Mouse (Mus musculus) cortical plate, adult 2 months (tissue): Measurements from ENCODE around the gene Gjd2. TPM values are rescaled to one million over a fixed set of nuclear protein-coding genes. Genes with fewer than 3 reads are reported as not detected.

ENCODE experiments used
- H3K27ac ChIP-seq: fragments of 200-500 bp; 2 replicates; pipeline ENCODE4 v1.5.1; 2012; ENCODE audit warnings: low read length, control low read depth, inconsistent platforms; ENCODE audit not compliant: insufficient read depth
- H3K4me1 ChIP-seq: fragments of 200-500 bp; 2 replicates; pipeline ENCODE4 v1.6.1; 2011; ENCODE audit warnings: low read length; ENCODE audit not compliant: control insufficient read depth, insufficient read depth
- H3K4me3 ChIP-seq: fragments of 200-500 bp; 2 replicates; pipeline ENCODE4 v1.5.1; 2011; ENCODE audit warnings: mild to moderate bottlenecking, low read length, control low read depth; ENCODE audit not compliant: insufficient read depth
- CTCF ChIP-seq: fragments of 200-500 bp; IDR thresholded peaks from 2 replicates; pipeline ENCODE4 v1.5.1; 2011; ENCODE audit warnings: mild to moderate bottlenecking, control low read depth, low read length; ENCODE audit not compliant: insufficient read depth; ENCODE audit errors: extremely low read depth
- POLR2A ChIP-seq: fragments of 200-500 bp; IDR thresholded peaks from 2 replicates; pipeline ENCODE4 v1.6.1; 2011; ENCODE audit warnings: mild to moderate bottlenecking, low read length, control low read depth; ENCODE audit not compliant: insufficient read depth; ENCODE audit errors: extremely low read depth
- polyA plus RNA-seq: library from polyadenylated mRNA; depleted of rRNA; stranded (reverse); fragments of >200 nt; gene quantifications from 2 replicates; pipeline ENCODE4 v1.2.3, GENCODE M21; 2012

Gjd2 gene
- polyA plus RNA-seq, 1 experiment: 4.6 TPM

DNA sequence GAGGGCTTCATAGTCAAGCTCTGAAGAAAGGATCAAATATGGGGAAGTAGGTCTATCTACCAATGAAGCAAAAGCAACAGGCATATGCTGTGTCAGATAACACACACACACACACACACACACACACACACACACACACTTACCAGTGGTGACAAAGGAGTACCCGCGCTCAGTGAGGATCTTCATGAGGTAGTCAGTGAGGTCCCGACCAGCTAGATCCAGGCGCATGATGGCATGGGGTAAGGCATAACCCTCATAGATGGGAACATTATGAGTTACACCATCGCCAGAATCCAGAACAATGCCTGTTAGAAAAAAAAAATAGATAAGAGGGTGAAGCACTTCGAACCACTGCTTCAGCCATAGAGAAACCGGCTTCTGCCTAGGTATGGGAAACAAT lies 36.0 kb upstream of the Gjd2 start:
- TF ChIP-seq CTCF (no peak), POLR2A (no peak)
- Histone ChIP-seq H3K4me3 (no peak overlapping the region), H3K4me1 (no peaks in the 10 kb centered on the region), H3K27ac (no peak overlapping the region)

DNA sequence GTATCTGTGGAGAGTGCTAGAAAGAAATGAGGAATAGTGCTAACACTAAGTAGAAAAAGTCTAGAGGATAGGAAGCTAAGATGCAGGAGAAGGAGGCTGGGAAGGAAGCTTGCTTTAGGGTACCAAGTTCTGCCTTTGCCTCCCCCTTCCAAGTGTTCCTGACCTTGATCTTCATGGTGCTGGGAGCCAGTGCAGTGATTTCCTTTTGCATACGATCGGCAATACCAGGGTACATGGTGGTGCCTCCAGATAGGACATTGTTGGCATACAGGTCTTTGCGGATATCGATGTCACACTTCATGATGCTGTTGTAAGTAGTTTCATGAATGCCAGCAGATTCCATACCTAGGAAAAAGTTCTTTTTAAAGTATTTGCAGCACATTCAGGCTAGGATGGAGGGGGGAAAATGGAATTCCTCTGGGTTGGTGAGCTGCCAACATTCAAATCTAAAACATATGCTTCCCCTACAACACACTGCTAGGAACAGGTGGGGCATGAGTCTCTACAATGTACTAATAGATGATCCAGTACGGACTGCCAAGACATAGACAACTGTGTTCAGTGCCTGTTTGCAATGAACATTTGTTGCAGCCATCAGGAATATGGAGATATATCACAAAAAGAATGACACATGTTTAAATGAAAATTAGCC lies 34.7 kb upstream of the Gjd2 start:
- H3K4me3 ChIP-seq: no peak overlapping the region
- H3K4me1 ChIP-seq: no peaks in the 10 kb centered on the region
- TF ChIP-seq CTCF: no peak
- TF ChIP-seq POLR2A: no peak
- no peak overlapping the region for H3K27ac ChIP-seq

DNA sequence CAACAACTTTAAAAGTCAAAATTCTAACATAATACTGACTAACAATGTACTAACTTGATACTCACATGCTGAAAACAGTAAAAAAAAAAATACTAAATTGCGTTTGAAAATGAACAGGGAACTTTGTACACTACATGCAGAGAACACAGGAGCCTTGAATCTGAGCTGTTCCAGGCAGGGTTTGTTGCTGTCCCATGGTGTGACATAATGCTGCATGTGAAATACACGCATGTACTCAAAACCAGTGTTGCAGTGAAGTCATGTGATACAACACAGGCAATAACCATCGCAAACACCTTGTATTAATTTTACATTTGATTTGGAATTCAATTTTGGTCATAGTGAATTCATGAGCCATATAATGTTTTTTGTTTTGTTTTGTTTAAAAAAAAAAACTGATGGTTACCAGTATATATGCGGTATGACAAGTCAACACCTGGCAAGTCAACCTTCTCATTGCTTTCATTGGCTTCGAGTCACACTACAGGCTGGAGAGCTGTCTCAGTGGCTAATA lies 32.8 kb upstream of the Gjd2 start:
- Histone ChIP-seq H3K27ac (no peak overlapping the region), H3K4me1 (no peaks in the 10 kb centered on the region), H3K4me3 (no peak overlapping the region)
- no peak for TF ChIP-seq CTCF
- TF ChIP-seq POLR2A: no peak

DNA sequence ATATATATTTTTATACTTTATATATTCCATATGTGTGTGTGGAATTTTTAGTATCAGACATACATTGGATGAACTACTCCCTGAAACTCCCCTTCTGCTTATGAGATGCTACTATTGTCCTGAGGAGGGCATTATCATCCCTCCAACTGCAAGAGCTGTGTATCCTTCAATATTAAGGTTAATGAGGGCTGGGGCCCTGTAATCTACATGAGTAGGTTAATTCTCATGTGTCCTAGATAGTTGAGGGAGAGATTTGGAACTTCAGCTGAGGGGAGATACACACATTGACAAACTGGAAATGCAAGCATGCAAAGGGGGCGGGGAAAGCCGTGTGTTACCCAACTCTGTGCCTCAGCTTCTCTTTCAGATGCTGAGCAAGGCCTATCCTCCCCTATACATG lies 24.5 kb upstream of the Gjd2 start:
- H3K27ac ChIP-seq: no peak overlapping the region
- TF ChIP-seq CTCF (no peak), POLR2A (no peak)
- H3K4me3 ChIP-seq: no peak overlapping the region
- H3K4me1 ChIP-seq: no peaks in the 10 kb centered on the region

DNA sequence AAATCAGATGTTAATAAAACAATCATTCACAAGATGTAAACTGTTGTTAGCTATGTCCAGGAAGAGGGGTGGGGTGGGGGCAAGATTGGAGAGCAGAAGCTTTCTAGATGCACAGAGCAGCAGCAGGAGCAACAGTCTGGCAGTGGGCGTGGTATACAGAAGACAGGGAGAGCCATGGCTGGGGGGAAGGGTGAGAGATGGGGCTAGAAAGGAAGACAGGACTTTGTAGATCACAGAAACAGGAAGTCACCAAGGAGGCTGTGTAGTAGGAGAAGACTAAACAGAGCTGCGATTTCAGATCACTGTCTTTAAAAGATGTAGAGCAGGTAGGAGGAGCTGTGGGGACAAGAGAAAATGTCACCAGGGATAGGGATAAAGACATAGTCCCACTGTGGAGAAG lies 18.8 kb upstream of the Gjd2 start:
- Histone ChIP-seq H3K4me1 (no peaks in the 10 kb centered on the region), H3K4me3 (no peak overlapping the region), H3K27ac (no peak overlapping the region)
- no peak for TF ChIP-seq POLR2A
- no peak for TF ChIP-seq CTCF

DNA sequence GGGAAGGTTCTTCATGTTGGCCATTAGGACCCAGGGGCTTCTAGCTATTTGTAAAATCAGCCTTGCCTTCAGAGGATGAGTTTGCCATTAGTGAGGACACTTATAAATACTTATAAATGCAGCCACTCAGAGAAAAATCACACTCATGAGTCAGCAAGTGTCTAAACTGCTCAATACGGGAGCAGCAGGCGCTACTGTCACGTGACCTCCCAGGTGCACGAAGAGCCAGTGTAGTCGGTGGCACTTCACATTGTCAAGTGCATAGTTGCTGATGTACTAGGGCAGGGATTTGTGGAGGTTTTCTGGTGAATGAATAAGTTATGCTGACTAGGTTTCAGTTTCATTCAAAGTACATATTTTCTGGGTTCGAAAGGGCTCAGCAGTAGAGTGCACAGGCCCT lies 10.0 kb upstream of the Gjd2 start:
- no peak overlapping the region for H3K4me3 ChIP-seq
- no peak for TF ChIP-seq CTCF
- TF ChIP-seq POLR2A: no peak
- no peaks in the 10 kb centered on the region for H3K4me1 ChIP-seq
- no peak overlapping the region for H3K27ac ChIP-seq

DNA sequence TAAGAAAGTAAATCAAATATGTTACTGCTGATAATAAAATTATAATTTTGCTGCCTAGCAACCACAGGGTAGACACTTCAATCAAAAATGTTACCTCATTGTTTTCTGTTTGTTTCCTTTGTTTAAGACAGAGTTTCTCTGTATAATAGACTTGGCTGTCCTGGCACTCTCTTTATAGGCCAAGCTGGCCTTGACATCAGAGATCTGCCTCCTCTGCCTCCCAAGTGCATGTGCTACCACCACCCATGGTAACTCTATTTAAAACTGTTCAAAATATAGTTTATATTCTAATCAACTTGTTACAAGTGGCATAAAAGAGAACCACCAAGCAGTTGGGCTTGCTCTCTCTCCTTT lies 6.8 kb upstream of the Gjd2 start:
- Histone ChIP-seq H3K4me1 (no peaks in the 10 kb centered on the region), H3K4me3 (no peak overlapping the region), H3K27ac (no peak overlapping the region)
- TF ChIP-seq CTCF: no peak

DNA sequence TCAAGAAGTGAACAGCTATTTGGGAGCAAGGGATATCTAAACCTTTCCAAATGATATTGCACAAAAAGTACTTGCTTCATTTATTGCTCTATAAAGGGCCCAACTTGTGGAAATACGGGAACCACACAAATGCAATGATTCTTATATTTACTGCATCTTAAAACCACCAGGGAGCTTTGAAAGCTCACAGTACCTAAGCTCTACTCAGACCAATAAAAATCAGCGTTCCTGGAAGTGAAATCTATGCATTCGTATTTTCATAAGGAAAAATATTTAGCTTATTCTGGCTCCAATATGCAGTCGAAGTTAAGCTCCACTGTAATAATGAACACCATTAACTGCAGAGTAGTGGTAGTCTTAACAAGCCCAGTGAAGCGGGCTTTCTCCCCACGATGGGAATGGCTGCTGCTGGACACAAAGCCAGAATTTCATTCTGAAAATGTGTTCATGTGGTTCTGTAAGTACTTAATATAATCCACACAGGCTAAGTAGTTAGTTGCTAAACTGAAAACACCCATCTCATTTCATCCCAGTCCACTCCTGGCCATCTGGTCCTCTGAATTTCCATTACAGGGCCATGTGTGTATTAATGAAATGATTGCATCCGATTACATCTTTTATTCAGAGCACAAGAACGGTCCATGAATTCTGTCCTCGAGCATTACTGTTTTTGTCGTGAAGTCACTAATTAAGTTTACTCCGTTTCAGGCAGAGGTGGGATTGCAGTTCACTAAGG lies 6.2 kb upstream of the Gjd2 start:
- no peak overlapping the region for H3K4me3 ChIP-seq
- H3K27ac ChIP-seq: no peak overlapping the region
- H3K4me1 ChIP-seq: no peaks in the 10 kb centered on the region
- TF ChIP-seq POLR2A: no peak
- no peak for TF ChIP-seq CTCF

DNA sequence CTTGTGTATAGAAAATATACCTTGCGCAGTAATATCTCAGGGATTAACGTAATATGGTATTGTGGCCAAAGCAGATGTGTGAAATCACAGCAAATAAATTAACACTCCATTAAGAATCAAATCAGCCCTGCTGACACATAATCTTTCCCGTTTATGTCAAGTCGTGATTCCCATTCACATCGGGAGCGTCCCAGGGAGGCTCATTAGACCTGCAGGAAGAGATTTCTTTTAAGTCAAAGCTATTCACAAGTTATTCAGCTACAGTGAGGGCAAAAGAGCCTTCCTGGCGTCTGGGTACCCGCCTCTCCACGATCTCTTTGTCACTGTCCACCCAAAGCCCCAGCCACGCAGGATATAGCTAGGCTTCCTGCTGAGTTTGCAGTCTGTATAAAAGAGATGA lies 4.7 kb upstream of the Gjd2 start:
- TF ChIP-seq POLR2A (no peak), CTCF (no peak)
- H3K27ac ChIP-seq: no peak overlapping the region

DNA sequence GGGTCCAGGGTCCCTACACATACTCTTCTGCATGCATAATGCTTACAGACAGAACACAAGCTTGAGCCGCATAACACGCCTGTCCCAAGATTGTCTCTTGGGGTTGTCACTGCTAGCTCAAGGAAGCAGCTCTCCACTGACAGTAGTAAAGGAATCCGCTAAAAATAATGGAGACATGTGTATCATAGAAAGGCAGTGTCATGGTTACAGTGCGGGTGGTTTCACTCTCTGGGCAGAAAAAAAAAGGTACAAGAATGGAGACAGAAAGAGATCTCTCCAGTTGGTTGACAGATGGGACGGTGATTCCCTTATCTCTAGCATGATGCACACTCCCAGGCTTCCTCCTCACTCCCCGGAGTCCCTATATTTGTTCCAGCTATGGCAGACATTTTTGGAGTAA lies 1.4 kb upstream of the Gjd2 start:
- Histone ChIP-seq H3K4me1 (no peaks in the 10 kb centered on the region), H3K27ac (no peak overlapping the region), H3K4me3 (no peak overlapping the region)
- TF ChIP-seq CTCF (no peak), POLR2A (no peak)

More for the DNA sequence above, 4.7 kb upstream of the Gjd2 start:
- no peak overlapping the region for H3K4me3 ChIP-seq
- no peaks in the 10 kb centered on the region for H3K4me1 ChIP-seq
